Mouse (Mus musculus): ENCODE results near the gene Foxd2. TPM values are rescaled to one million over a fixed set of nuclear protein-coding genes. Genes with fewer than 3 reads are reported as not detected.

Foxd2 gene
- polyA plus RNA-seq (2015; fragmentation: Nextera tagmentation; extraction: Ambion mirVana) = 0.21 and 0.28 TPM in 2 replicates

- peak within 1 kb of the TSS; percentile 59 for H3K4me2 ChIP-seq
- ATAC-seq (ENCODE audit: low FRiP score) = peak; percentile 76
- no peaks in the 10 kb centered on the region for H3K9me3 ChIP-seq
- no peaks in the 10 kb centered on the region for H3K36me3 ChIP-seq
- H3K27me3 ChIP-seq = peaks cover 99% of the 10 kb centered on the region
- WGBS = 0% methylated on average over 62 of the region's 64 CpGs
- peaks cover 26% of the 10 kb centered on the region for H3K4me1 ChIP-seq (replicated peaks)
- peak within 1 kb of the TSS; percentile 41 for H3K4me3 ChIP-seq
- peak within 1 kb of the TSS; percentile 55 for H3K9ac ChIP-seq
- no peak within 1 kb of the TSS for H3K27ac ChIP-seq
Measured at GRCm38 (mm10) chr4:114908829-114909601, at the start of gene Foxd2. Gene Foxd2, minus strand, starts transcription at chr4:114908873.

GRCm38 (mm10) chr4:114958231-114958630, 49.6 kb upstream of the Foxd2 start:
- Histone ChIP-seq H3K27me3 (no peaks in the 10 kb centered on the region), H3K4me2 (no peak overlapping the region), H3K4me1 (replicated peaks) (no peaks in the 10 kb centered on the region), H3K36me3 (peaks cover 28% of the 10 kb centered on the region), H3K9ac (no peak overlapping the region), H3K9me3 (no peaks in the 10 kb centered on the region), H3K27ac (no peak overlapping the region), H3K4me3 (no peak overlapping the region)
- 96% methylated on average over 2 of the region's 2 CpGs for WGBS
- ATAC-seq (ENCODE audit: low FRiP score) = no peak

- Histone ChIP-seq H3K36me3 (peaks cover 21% of the 10 kb centered on the region), H3K9me3 (no peaks in the 10 kb centered on the region), H3K4me1 (replicated peaks) (no peaks in the 10 kb centered on the region), H3K4me3 (no peak overlapping the region), H3K27me3 (no peaks in the 10 kb centered on the region), H3K27ac (no peak overlapping the region), H3K9ac (no peak overlapping the region), H3K4me2 (no peak overlapping the region)
- ATAC-seq (ENCODE audit: low FRiP score) = no peak
Measured at GRCm38 (mm10) chr4:114957403-114957802, 48.7 kb upstream of the Foxd2 start.

GRCm38 (mm10) chr4:114953172-114953571, 44.5 kb upstream of the Foxd2 start:
- no peak overlapping the region for H3K27ac ChIP-seq
- H3K9ac ChIP-seq = no peak overlapping the region
- H3K4me2 ChIP-seq = no peak overlapping the region
- no peaks in the 10 kb centered on the region for H3K4me1 ChIP-seq (replicated peaks)
- 89% methylated on average over 3 of the region's 3 CpGs for WGBS
- peak; percentile 47; the same call in 1 of the 2 replicates for ATAC-seq (ENCODE audit: low FRiP score)
- no peak overlapping the region for H3K4me3 ChIP-seq
- H3K36me3 ChIP-seq = peaks cover 4% of the 10 kb centered on the region; the same call in 1 of the 2 replicates
- H3K27me3 ChIP-seq = 0 out of 2 replicates have a peak, but pooled peaks cover 7% of the 10 kb centered on the region
- no peaks in the 10 kb centered on the region for H3K9me3 ChIP-seq

- Histone ChIP-seq H3K36me3 (no peaks in the 10 kb centered on the region), H3K9me3 (no peaks in the 10 kb centered on the region), H3K9ac (no peak overlapping the region), H3K27ac (no peak overlapping the region), H3K27me3 (peaks cover 24% of the 10 kb centered on the region), H3K4me2 (no peak overlapping the region), H3K4me1 (replicated peaks) (no peaks in the 10 kb centered on the region; the same call in 1 of the 2 replicates), H3K4me3 (no peak overlapping the region)
- no peak for ATAC-seq (ENCODE audit: low FRiP score)
- 74% methylated on average over 7 of the region's 7 CpGs for WGBS
Measured at GRCm38 (mm10) chr4:114947852-114948481, 39.3 kb upstream of the Foxd2 start.

- 32% methylated on average over 6 of the region's 6 CpGs for WGBS
- H3K4me1 ChIP-seq (replicated peaks) = peaks cover 4% of the 10 kb centered on the region
- no peak overlapping the region for H3K27ac ChIP-seq
- no peaks in the 10 kb centered on the region for H3K36me3 ChIP-seq
- no peaks in the 10 kb centered on the region for H3K9me3 ChIP-seq
- no peak overlapping the region for H3K4me3 ChIP-seq
- H3K9ac ChIP-seq = no peak overlapping the region
- no peak overlapping the region for H3K4me2 ChIP-seq
- H3K27me3 ChIP-seq = peaks cover 24% of the 10 kb centered on the region
- ATAC-seq (ENCODE audit: low FRiP score) = peak; percentile 81
Measured at GRCm38 (mm10) chr4:114947395-114947794, 38.7 kb upstream of the Foxd2 start.

- Histone ChIP-seq H3K9me3 (no peaks in the 10 kb centered on the region), H3K36me3 (no peaks in the 10 kb centered on the region), H3K27ac (no peak overlapping the region), H3K4me2 (no peak overlapping the region), H3K9ac (no peak overlapping the region), H3K4me3 (no peak overlapping the region), H3K4me1 (replicated peaks) (peaks cover 11% of the 10 kb centered on the region), H3K27me3 (peaks cover 24% of the 10 kb centered on the region)
- WGBS = 96% methylated on average over 4 of the region's 4 CpGs
- no peak for ATAC-seq (ENCODE audit: low FRiP score)
Measured at GRCm38 (mm10) chr4:114946416-114946815, 37.7 kb upstream of the Foxd2 start.

- Histone ChIP-seq H3K27ac (no peak overlapping the region), H3K4me1 (replicated peaks) (peaks cover 11% of the 10 kb centered on the region), H3K27me3 (peaks cover 27% of the 10 kb centered on the region), H3K9ac (no peak overlapping the region), H3K4me2 (no peak overlapping the region), H3K36me3 (no peaks in the 10 kb centered on the region), H3K9me3 (no peaks in the 10 kb centered on the region), H3K4me3 (no peak overlapping the region)
- ATAC-seq (ENCODE audit: low FRiP score) = no peak
- WGBS = 33% methylated on average over 5 of the region's 5 CpGs
Measured at GRCm38 (mm10) chr4:114945021-114945420, 36.3 kb upstream of the Foxd2 start.

- H3K9ac ChIP-seq = no peak overlapping the region
- no peaks in the 10 kb centered on the region for H3K9me3 ChIP-seq
- no peak overlapping the region for H3K4me3 ChIP-seq
- no peak overlapping the region for H3K27ac ChIP-seq
- WGBS = 48% methylated on average over 8 of the region's 8 CpGs
- H3K36me3 ChIP-seq = no peaks in the 10 kb centered on the region
- peaks cover 11% of the 10 kb centered on the region for H3K4me1 ChIP-seq (replicated peaks)
- no peak overlapping the region for H3K4me2 ChIP-seq
- H3K27me3 ChIP-seq = peaks cover 23% of the 10 kb centered on the region
- ATAC-seq (ENCODE audit: low FRiP score) = no peak
Measured at GRCm38 (mm10) chr4:114942583-114942982, 33.9 kb upstream of the Foxd2 start.

- Histone ChIP-seq H3K9me3 (no peaks in the 10 kb centered on the region), H3K9ac (no peak overlapping the region), H3K36me3 (no peaks in the 10 kb centered on the region), H3K27me3 (peaks cover 23% of the 10 kb centered on the region), H3K4me1 (replicated peaks) (peaks cover 11% of the 10 kb centered on the region), H3K4me2 (no peak overlapping the region), H3K27ac (no peak overlapping the region), H3K4me3 (no peak overlapping the region)
- 47% methylated on average over 4 of the region's 4 CpGs for WGBS
- ATAC-seq (ENCODE audit: low FRiP score) = no peak
Measured at GRCm38 (mm10) chr4:114942112-114942511, 33.4 kb upstream of the Foxd2 start.

- Histone ChIP-seq H3K4me3 (no peak overlapping the region), H3K4me2 (no peak overlapping the region), H3K9ac (no peak overlapping the region), H3K36me3 (no peaks in the 10 kb centered on the region), H3K4me1 (replicated peaks) (peaks cover 11% of the 10 kb centered on the region), H3K27me3 (peaks cover 15% of the 10 kb centered on the region), H3K9me3 (no peaks in the 10 kb centered on the region), H3K27ac (no peak overlapping the region)
- WGBS = 83% methylated on average over 4 of the region's 4 CpGs
- no peak for ATAC-seq (ENCODE audit: low FRiP score)
Measured at GRCm38 (mm10) chr4:114941311-114941710, 32.6 kb upstream of the Foxd2 start.

GRCm38 (mm10) chr4:114938248-114938647, 29.6 kb upstream of the Foxd2 start:
- no peak overlapping the region for H3K4me2 ChIP-seq
- H3K27ac ChIP-seq = no peak overlapping the region
- H3K4me1 ChIP-seq (replicated peaks) = peaks cover 11% of the 10 kb centered on the region
- WGBS = 53% methylated on average over 3 of the region's 3 CpGs
- peaks cover 19% of the 10 kb centered on the region for H3K27me3 ChIP-seq
- no peaks in the 10 kb centered on the region for H3K36me3 ChIP-seq
- no peak overlapping the region for H3K4me3 ChIP-seq
- no peak for ATAC-seq (ENCODE audit: low FRiP score)
- H3K9ac ChIP-seq = no peak overlapping the region
- H3K9me3 ChIP-seq = no peaks in the 10 kb centered on the region

All from hindbrain, embryonic 13.5 days (tissue).